Mouse (Mus musculus) lung, postnatal 14 days (tissue): ENCODE results near the gene Cdk14.
"Not testable (repeated sequence)": the region's sequence is repeated elsewhere in the genome, so short reads cannot be mapped to it uniquely, and the experiment has no call there.

ENCODE experiments used
- DNase-seq: peaks from one replicate; pipeline ENCODE4 v3.0.0; 2021

Cdk14 gene

GRCm38 (mm10) chr5:5365285-5366076, 54.6 kb downstream of the Cdk14 start:
- DNase-seq: no peak

- no peak for DNase-seq
These were observed 58.4 kb downstream of the Cdk14 start for GRCm38 (mm10) chr5:5361684-5362083.

GRCm38 (mm10) chr5:5360338-5360737, 59.8 kb downstream of the Cdk14 start:
- DNase-seq: no peak

- no peak for DNase-seq
These were observed 60.2 kb downstream of the Cdk14 start for GRCm38 (mm10) chr5:5359915-5360314.

GRCm38 (mm10) chr5:5359370-5359769, 60.7 kb downstream of the Cdk14 start:
- DNase-seq: no peak

GRCm38 (mm10) chr5:5358019-5358717, 61.9 kb downstream of the Cdk14 start:
- DNase-seq: no peak

- no peak for DNase-seq
These were observed 65.3 kb downstream of the Cdk14 start for GRCm38 (mm10) chr5:5354684-5355368.

- no peak for DNase-seq
These were observed 66.2 kb downstream of the Cdk14 start for GRCm38 (mm10) chr5:5353946-5354345.

- peak; percentile 46 for DNase-seq
These were observed 75.5 kb downstream of the Cdk14 start for GRCm38 (mm10) chr5:5344646-5345045.

GRCm38 (mm10) chr5:5343741-5344140, 76.4 kb downstream of the Cdk14 start:
- no peak for DNase-seq

- peak; percentile 28 for DNase-seq
These were observed 76.8 kb downstream of the Cdk14 start for GRCm38 (mm10) chr5:5343267-5343666.

- DNase-seq: peak; percentile 92
These were observed 77.5 kb downstream of the Cdk14 start for GRCm38 (mm10) chr5:5342410-5343137.

GRCm38 (mm10) chr5:5341611-5342010, 78.5 kb downstream of the Cdk14 start:
- no peak for DNase-seq

- DNase-seq: no peak
These were observed 86.2 kb downstream of the Cdk14 start for GRCm38 (mm10) chr5:5333916-5334315.

- no peak for DNase-seq
These were observed 89.1 kb downstream of the Cdk14 start for GRCm38 (mm10) chr5:5330926-5331460.

- DNase-seq: not testable (repeated sequence)
These were observed 91.1 kb downstream of the Cdk14 start for GRCm38 (mm10) chr5:5329018-5329417.

- peak; percentile 55 for DNase-seq
These were observed 93.4 kb downstream of the Cdk14 start for GRCm38 (mm10) chr5:5326716-5327115.

- no peak for DNase-seq
These were observed 97.4 kb downstream of the Cdk14 start for GRCm38 (mm10) chr5:5322699-5323098.

- peak; percentile 70 for DNase-seq
These were observed 99.5 kb downstream of the Cdk14 start for GRCm38 (mm10) chr5:5320506-5321181.

GRCm38 (mm10) chr5:5319824-5320505, 100.1 kb downstream of the Cdk14 start:
- peak; percentile 38 for DNase-seq

GRCm38 (mm10) chr5:5314270-5314669, 105.8 kb downstream of the Cdk14 start:
- DNase-seq: no peak
